Mouse (Mus musculus) liver, postnatal 0 days (tissue): ENCODE results near the gene Ifnar1. TPM values are rescaled to one million over a fixed set of nuclear protein-coding genes. Genes with fewer than 3 reads are reported as not detected.

Experiments
- ATAC-seq: fragments of 200-750 bp; cut with Nextera tagmentation; 2 replicates; pipeline ENCODE4 v1.8.0; 2017; ENCODE audit warnings: mild to moderate bottlenecking, moderate library complexity
- DNase-seq: peaks from one replicate; pipeline ENCODE4 v3.0.0-alpha.2; 2016
- H3K27ac ChIP-seq: fragments of 300-500 bp; sonication (generic); 2 replicates; pipeline ENCODE4 v1.5.1; 2014; ENCODE audit warnings: antibody characterized with exemption, moderate library complexity, mild to moderate bottlenecking, low read depth
- H3K27me3 ChIP-seq: fragments of 300-500 bp; sonication (generic); 2 replicates; pipeline ENCODE4 v1.6.1; 2014; ENCODE audit warnings: low read length, control low read depth, mixed read lengths; ENCODE audit not compliant: insufficient read depth
- H3K36me3 ChIP-seq: fragments of 300-500 bp; sonication (generic); replicated peaks from 2 replicates; pipeline ENCODE4 v1.6.1; 2014; ENCODE audit warnings: mild to moderate bottlenecking, control low read depth, low read length, moderate library complexity, mixed read lengths; ENCODE audit not compliant: insufficient read depth
- H3K4me1 ChIP-seq: fragments of 300-500 bp; sonication (generic); 2 replicates; pipeline ENCODE4 v1.6.1; 2014; ENCODE audit warnings: antibody characterized with exemption, mild to moderate bottlenecking, control low read depth; ENCODE audit not compliant: insufficient read depth
- H3K4me2 ChIP-seq: fragments of 300-500 bp; sonication (generic); 2 replicates; pipeline ENCODE4 v1.6.1; 2014; ENCODE audit warnings: low read depth, mild to moderate bottlenecking, low read length, moderate library complexity, mixed read lengths
- H3K4me3 ChIP-seq: fragments of 300-500 bp; sonication (generic); 2 replicates; pipeline ENCODE4 v1.5.1; 2014; ENCODE audit warnings: low read depth, low read length
- H3K9ac ChIP-seq: fragments of 300-500 bp; sonication (generic); replicated peaks from 2 replicates; pipeline ENCODE4 v1.6.1; 2014; ENCODE audit warnings: mild to moderate bottlenecking, moderate library complexity
- H3K9me3 ChIP-seq: fragments of 300-500 bp; sonication (generic); 2 replicates; pipeline ENCODE4 v1.6.1; 2016; ENCODE audit warnings: mild to moderate bottlenecking, control low read depth, low read length, mixed read lengths
- CTCF ChIP-seq: sonication (generic); IDR thresholded peaks from 2 replicates; pipeline ENCODE4 v1.5.1; 2016; ENCODE audit warnings: antibody characterized with exemption, low read depth
- EP300 ChIP-seq: IDR thresholded peaks from 2 replicates; pipeline ENCODE4 v1.6.1; 2016; ENCODE audit warnings: antibody characterized with exemption, low read depth, mild to moderate bottlenecking
- WGBS: fragments of 180-500 bp; shearing (Covaris S2); extraction: QIAGEN DNeasy Blood & Tissue Kit; methylation state at CpG from one replicate; pipeline ENCODE4 v1.1.7; 2014; ENCODE audit not compliant: insufficient replicate concordance; 5-methylcytosine and 5-hydroxymethylcytosine counted together
- polyA plus RNA-seq: library from polyadenylated mRNA; unstranded; fragments of >200 nt; fragmentation: Nextera tagmentation; extraction: Ambion mirVana; gene quantifications from 2 replicates; pipeline ENCODE4 v1.2.1, GENCODE M21; 2015

Gene Ifnar1
- polyA plus RNA-seq, 1 experiment from 2014 or later = 16.3 TPM

GRCm38 (mm10) chr16:91443211-91443611, 41.8 kb upstream of the Ifnar1 start:
- DNase-seq (no peak), ATAC-seq (no peak)
- H3K4me1 ChIP-seq = peaks cover 57% of the 10 kb centered on the region
- H3K4me3 ChIP-seq = no peak overlapping the region
- peak overlapping the region; percentile 94 for H3K27ac ChIP-seq
- no peaks in the 10 kb centered on the region for H3K27me3 ChIP-seq
- H3K4me2 ChIP-seq = no peak overlapping the region
- H3K9me3 ChIP-seq = no peaks in the 10 kb centered on the region
- H3K36me3 ChIP-seq = no peaks in the 10 kb centered on the region
- H3K9ac ChIP-seq = peak overlapping the region; percentile 58; the same call in 1 of the 2 replicates
- WGBS = 68% methylated on average over 8 of the region's 8 CpGs
- TF ChIP-seq EP300 (no peak), CTCF (no peak)

- Histone ChIP-seq H3K9me3 (no peaks in the 10 kb centered on the region), H3K9ac (no peak overlapping the region), H3K4me3 (no peak overlapping the region), H3K27ac (no peak overlapping the region), H3K27me3 (no peaks in the 10 kb centered on the region), H3K4me2 (no peak overlapping the region), H3K36me3 (no peaks in the 10 kb centered on the region), H3K4me1 (peaks cover 62% of the 10 kb centered on the region)
- no peak for DNase-seq
- no peak for ATAC-seq
- TF ChIP-seq CTCF = no peak
- TF ChIP-seq EP300 = no peak
- 81% methylated on average over 4 of the region's 4 CpGs for WGBS
Measured at GRCm38 (mm10) chr16:91444847-91445246, 40.2 kb upstream of the Ifnar1 start.

GRCm38 (mm10) chr16:91445566-91445965, 39.5 kb upstream of the Ifnar1 start:
- H3K4me2 ChIP-seq = no peak overlapping the region
- WGBS = 67% methylated on average over 5 of the region's 5 CpGs
- peaks cover 65% of the 10 kb centered on the region for H3K4me1 ChIP-seq
- no peak overlapping the region for H3K9ac ChIP-seq
- H3K4me3 ChIP-seq = no peak overlapping the region
- H3K36me3 ChIP-seq = no peaks in the 10 kb centered on the region
- ATAC-seq (no peak), DNase-seq (no peak)
- H3K27ac ChIP-seq = no peak overlapping the region
- H3K27me3 ChIP-seq = no peaks in the 10 kb centered on the region
- H3K9me3 ChIP-seq = no peaks in the 10 kb centered on the region
- TF ChIP-seq EP300 = no peak
- TF ChIP-seq CTCF = no peak

GRCm38 (mm10) chr16:91446778-91447511, 38.1 kb upstream of the Ifnar1 start:
- H3K9ac ChIP-seq = peak overlapping the region; percentile 31; the same call in 1 of the 2 replicates
- H3K9me3 ChIP-seq = no peaks in the 10 kb centered on the region
- H3K4me2 ChIP-seq = 0 out of 2 replicates have a peak overlapping the region, but pooled peaks have one; percentile 5
- WGBS = 58% methylated on average over 8 of the region's 8 CpGs
- H3K4me3 ChIP-seq = no peak overlapping the region
- no peaks in the 10 kb centered on the region for H3K27me3 ChIP-seq
- ATAC-seq (peak; percentile 32), DNase-seq (no peak)
- peak overlapping the region; percentile 72 for H3K27ac ChIP-seq
- no peaks in the 10 kb centered on the region for H3K36me3 ChIP-seq
- TF ChIP-seq EP300 (no peak), CTCF (no peak)
- peaks cover 62% of the 10 kb centered on the region for H3K4me1 ChIP-seq

- peak; percentile 62 for ATAC-seq
Measured at GRCm38 (mm10) chr16:91447512-91447900, 37.5 kb upstream of the Ifnar1 start.

GRCm38 (mm10) chr16:91448088-91448487, 37.0 kb upstream of the Ifnar1 start:
- H3K9me3 ChIP-seq = no peaks in the 10 kb centered on the region
- no peak for TF ChIP-seq CTCF
- TF ChIP-seq EP300 = no peak
- no peak overlapping the region for H3K9ac ChIP-seq
- ATAC-seq (peak; percentile 44), DNase-seq (no peak)
- H3K36me3 ChIP-seq = no peaks in the 10 kb centered on the region
- no peaks in the 10 kb centered on the region for H3K27me3 ChIP-seq
- peaks cover 66% of the 10 kb centered on the region for H3K4me1 ChIP-seq
- WGBS = 67% methylated on average over 5 of the region's 5 CpGs
- H3K27ac ChIP-seq = peak overlapping the region; percentile 72
- no peak overlapping the region for H3K4me3 ChIP-seq
- no peak overlapping the region for H3K4me2 ChIP-seq

More at GRCm38 (mm10) chr16:91447512-91447900, 37.5 kb upstream of the Ifnar1 start:
- peak; percentile 54 for DNase-seq
- WGBS = 50% methylated on average over 6 of the region's 6 CpGs
- peaks cover 66% of the 10 kb centered on the region for H3K4me1 ChIP-seq
- peak overlapping the region; percentile 72 for H3K27ac ChIP-seq
- no peak overlapping the region for H3K4me3 ChIP-seq
- H3K9ac ChIP-seq = peak overlapping the region; percentile 31; the same call in 1 of the 2 replicates
- no peaks in the 10 kb centered on the region for H3K36me3 ChIP-seq
- H3K4me2 ChIP-seq = 0 out of 2 replicates have a peak overlapping the region, but pooled peaks have one; percentile 5
- H3K9me3 ChIP-seq = no peaks in the 10 kb centered on the region
- H3K27me3 ChIP-seq = no peaks in the 10 kb centered on the region
- TF ChIP-seq EP300 = no peak
- TF ChIP-seq CTCF = no peak
